Mouse (Mus musculus): ENCODE results near the gene Gm10799.

DNA sequence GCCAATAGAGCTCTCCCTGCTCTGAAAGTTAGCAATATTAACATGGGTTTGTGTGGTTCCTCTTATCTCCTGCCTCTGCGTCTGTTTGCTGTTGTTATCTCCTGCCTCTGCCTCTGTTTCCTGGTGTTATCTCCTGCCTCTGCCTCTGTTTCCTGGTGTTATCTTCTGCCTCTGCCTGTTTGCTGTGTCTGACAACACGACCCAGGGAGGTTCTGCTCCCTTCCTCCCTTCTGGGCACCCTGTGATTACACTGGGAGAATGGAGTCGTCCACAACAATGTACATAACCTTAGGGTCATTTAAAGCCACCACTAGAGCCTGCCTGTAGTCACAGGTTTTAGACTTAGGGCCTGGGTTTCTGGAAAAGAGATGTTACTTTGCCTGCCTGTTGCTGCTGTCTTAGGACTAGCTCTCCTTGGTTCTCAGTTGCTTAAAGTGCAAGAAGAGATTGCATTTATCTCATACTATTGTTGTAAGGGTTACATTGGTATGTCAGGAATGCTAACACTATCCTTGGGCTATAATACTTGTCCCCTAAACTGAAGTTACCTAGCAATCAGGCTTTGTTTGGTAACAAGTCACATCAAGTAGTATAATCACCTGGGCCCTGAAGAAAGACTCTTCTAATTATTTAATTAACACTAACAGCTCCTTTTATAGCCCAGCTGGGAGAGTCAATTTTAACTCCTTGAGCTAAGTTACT lies 30.3 kb upstream of the Gm10799 start:
- TF ChIP-seq GATA1 (IDR thresholded peaks at IDR 0.05; ENCODE audit: borderline replicate concordance, low read length), result peak; percentile 24; the same call in 1 of the 3 replicates
- no peak for TF ChIP-seq FLI1 (IDR thresholded peaks at IDR 0.05; ENCODE audit: low read length)
